Mouse (Mus musculus) embryo, embryonic 10.5 days (tissue): ENCODE data around the gene Ctnnal1.

ENCODE experiments used
- DNase-seq: peaks from one replicate; pipeline ENCODE4 v3.0.0-alpha.2; 2015; ENCODE audit warnings: low spot score

Ctnnal1 gene

GRCm38 (mm10) chr4:56802669-56803150 lies 62.3 kb downstream of the Ctnnal1 start:
- DNase-seq = no peak

- DNase-seq = peak; percentile 93
These were observed 62.9 kb downstream of the Ctnnal1 start, which contains the start of the genes Elp1 and Fam206a for GRCm38 (mm10) chr4:56801907-56802668. Gene Elp1 (minus strand): TSS chr4:56802331. Gene Fam206a (plus strand): TSS chr4:56802345.

- DNase-seq = peak; percentile 15
These were observed 73.6 kb downstream of the Ctnnal1 start for GRCm38 (mm10) chr4:56791373-56791772.

GRCm38 (mm10) chr4:56771065-56771464 lies 93.9 kb downstream of the Ctnnal1 start:
- no peak for DNase-seq

GRCm38 (mm10) chr4:56768913-56769312 lies 96.1 kb downstream of the Ctnnal1 start:
- DNase-seq = no peak

- DNase-seq = no peak
These were observed 97.1 kb downstream of the Ctnnal1 start for GRCm38 (mm10) chr4:56767861-56768284.
